Mouse (Mus musculus): ENCODE results near the gene Edaradd.

Edaradd gene

GRCm38 (mm10) chr13:12460443-12460842 is 59.8 kb downstream of the Edaradd start:
- peak; percentile 79 for DNase-seq

- DNase-seq, result no peak
Observed at GRCm38 (mm10) chr13:12456711-12457110, 63.5 kb downstream of the Edaradd start.

GRCm38 (mm10) chr13:12454686-12455390 is 65.4 kb downstream of the Edaradd start:
- DNase-seq, result no peak

- no peak for DNase-seq
Observed at GRCm38 (mm10) chr13:12453150-12453549, 67.1 kb downstream of the Edaradd start.

GRCm38 (mm10) chr13:12442008-12442587 is 78.1 kb downstream of the Edaradd start:
- peak; percentile 63 for DNase-seq

GRCm38 (mm10) chr13:12440813-12441212 is 79.4 kb downstream of the Edaradd start:
- no peak for DNase-seq

- DNase-seq, result no peak
Observed at GRCm38 (mm10) chr13:12439586-12439985, 80.7 kb downstream of the Edaradd start.

- no peak for DNase-seq
Observed at GRCm38 (mm10) chr13:12433843-12434242, 86.4 kb downstream of the Edaradd start.

GRCm38 (mm10) chr13:12428556-12428955 is 91.7 kb downstream of the Edaradd start:
- DNase-seq, result no peak
